Mouse (Mus musculus): ENCODE data around the gene Ppt1. TPM values are rescaled to one million over a fixed set of nuclear protein-coding genes. Genes with fewer than 3 reads are reported as not detected.

Ppt1 gene
- polyA plus RNA-seq, 1 experiment from 2014 or later = 84.4 TPM

DNA sequence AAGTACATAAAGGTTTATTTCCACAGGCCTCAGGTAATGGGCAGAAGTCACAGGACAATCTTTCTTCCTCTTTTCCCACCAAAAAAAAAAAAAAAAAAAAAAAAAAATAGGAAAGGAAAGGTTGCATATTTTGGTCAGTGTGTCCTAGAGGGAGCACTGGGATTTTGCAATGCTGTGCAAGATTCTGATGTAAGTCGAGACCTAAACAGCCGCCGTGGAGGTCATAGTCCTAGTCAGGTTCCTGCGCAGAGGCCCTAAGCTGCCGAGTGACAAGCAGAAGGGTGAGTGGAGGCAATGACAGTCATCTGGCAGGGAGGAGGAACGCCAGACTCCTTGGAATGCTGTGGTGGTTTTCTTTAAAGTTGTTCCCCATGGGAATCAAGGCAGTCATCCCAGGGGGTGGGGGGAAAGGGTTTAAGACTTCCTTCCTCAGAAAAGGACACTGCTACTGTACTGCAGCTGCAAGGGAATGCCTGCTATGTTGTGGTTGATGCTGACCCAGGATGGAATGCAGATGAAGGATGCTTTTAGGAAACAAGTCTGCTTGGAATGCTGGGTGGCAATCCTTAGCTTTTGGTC, 23.1 kb downstream of the Ppt1 start:
- DNase-seq (ENCODE audit: low spot score) = no peak
- Histone ChIP-seq H3K4me3 (replicated peaks; ENCODE audit: low read length) (no peak overlapping the region), H3K9ac (no peak overlapping the region), H3K9me3 (ENCODE audit: control insufficient read depth, low read length) (no peaks in the 10 kb centered on the region), H3K27me3 (ENCODE audit: control insufficient read depth, insufficient read depth, low read length) (no peaks in the 10 kb centered on the region), H3K36me3 (replicated peaks; ENCODE audit: control insufficient read depth, insufficient read depth) (peaks cover 90% of the 10 kb centered on the region), H3K4me1 (replicated peaks; ENCODE audit: control insufficient read depth, insufficient read depth, low read length) (no peaks in the 10 kb centered on the region), H3K4me2 (replicated peaks) (no peak overlapping the region), H3K27ac (no peak overlapping the region)
- ATAC-seq (ENCODE audit: low FRiP score) = no peak
- WGBS = 86% methylated on average over 6 of the region's 6 CpGs

DNA sequence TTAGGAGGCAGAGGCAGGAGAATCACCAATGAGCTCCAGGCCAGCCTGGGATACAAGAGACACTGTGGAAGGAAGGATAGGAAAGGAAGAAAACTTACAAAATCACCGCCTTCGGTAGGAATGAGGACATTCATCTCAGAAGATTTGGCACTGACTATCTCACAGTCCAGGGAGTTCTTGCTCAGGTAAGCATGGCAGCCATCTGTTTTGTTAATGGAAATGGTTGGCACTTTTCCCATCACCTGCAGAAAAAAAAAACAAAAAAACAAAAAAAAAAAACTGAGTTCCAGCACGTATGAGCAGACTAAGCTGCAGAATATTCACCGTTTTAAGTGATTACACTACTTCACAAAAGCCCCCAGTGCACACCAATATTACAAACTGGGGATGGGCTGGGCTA, 25.8 kb downstream of the Ppt1 start:
- ATAC-seq (ENCODE audit: low FRiP score) (no peak), DNase-seq (ENCODE audit: low spot score) (no peak)
- peaks cover 90% of the 10 kb centered on the region for H3K36me3 ChIP-seq (replicated peaks; ENCODE audit: control insufficient read depth, insufficient read depth)

DNA sequence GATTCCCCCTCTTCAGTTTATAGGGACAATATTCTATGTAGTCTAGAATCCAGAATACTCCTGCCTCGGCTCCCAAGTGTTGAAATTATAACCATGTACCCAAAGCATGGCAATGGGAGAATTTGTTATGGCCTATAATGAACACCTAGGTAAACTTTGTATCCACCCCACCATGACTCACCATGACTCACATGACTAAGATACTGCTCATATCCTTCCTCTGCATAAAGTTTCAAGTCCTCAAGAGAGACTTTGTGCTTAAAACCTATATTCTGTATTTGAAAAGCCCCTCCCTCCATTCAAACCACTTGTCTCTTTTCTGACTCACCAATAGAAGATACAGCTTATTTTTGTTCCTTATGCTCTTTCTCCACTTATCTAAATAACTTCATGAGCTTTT, 32.0 kb downstream of the Ppt1 start:
- WGBS = 100% methylated on average over 1 of the region's 1 CpGs
- Histone ChIP-seq H3K4me3 (replicated peaks; ENCODE audit: low read length) (no peak overlapping the region), H3K4me2 (replicated peaks) (no peak overlapping the region), H3K27me3 (ENCODE audit: control insufficient read depth, insufficient read depth, low read length) (no peaks in the 10 kb centered on the region), H3K9me3 (ENCODE audit: control insufficient read depth, low read length) (no peaks in the 10 kb centered on the region), H3K4me1 (replicated peaks; ENCODE audit: control insufficient read depth, insufficient read depth, low read length) (no peaks in the 10 kb centered on the region), H3K27ac (no peak overlapping the region), H3K36me3 (replicated peaks; ENCODE audit: control insufficient read depth, insufficient read depth) (peaks cover 91% of the 10 kb centered on the region), H3K9ac (no peak overlapping the region)
- ATAC-seq (ENCODE audit: low FRiP score) (no peak), DNase-seq (ENCODE audit: low spot score) (no peak)

More for the DNA sequence above, 25.8 kb downstream of the Ppt1 start:
- H3K9ac ChIP-seq = no peak overlapping the region
- H3K4me2 ChIP-seq (replicated peaks) = no peak overlapping the region
- 91% methylated on average over 4 of the region's 4 CpGs for WGBS
- no peaks in the 10 kb centered on the region for H3K27me3 ChIP-seq (ENCODE audit: control insufficient read depth, insufficient read depth, low read length)
- H3K9me3 ChIP-seq (ENCODE audit: control insufficient read depth, low read length) = no peaks in the 10 kb centered on the region
- no peak overlapping the region for H3K27ac ChIP-seq
- no peaks in the 10 kb centered on the region for H3K4me1 ChIP-seq (replicated peaks; ENCODE audit: control insufficient read depth, insufficient read depth, low read length)
- H3K4me3 ChIP-seq (replicated peaks; ENCODE audit: low read length) = no peak overlapping the region

DNA sequence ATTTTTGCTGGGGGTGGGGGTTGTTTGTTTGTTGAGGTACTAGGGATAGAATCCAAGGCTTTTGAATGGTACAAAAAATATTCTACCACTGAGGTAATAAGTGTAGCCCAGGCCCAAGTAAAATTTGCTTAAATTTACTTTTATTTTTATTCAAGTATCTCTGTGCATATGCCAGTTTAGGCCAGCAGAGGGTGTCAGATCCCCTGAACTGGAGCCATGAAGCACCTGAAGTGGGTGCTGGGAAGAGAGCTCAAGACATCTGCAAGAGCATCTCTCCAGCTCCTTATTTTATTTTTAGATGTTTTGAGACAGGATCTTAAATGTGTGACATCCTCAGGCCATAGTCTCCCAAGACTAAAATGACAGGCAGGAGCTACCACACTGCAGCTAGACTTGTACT, 34.0 kb downstream of the Ppt1 start:
- no peaks in the 10 kb centered on the region for H3K27me3 ChIP-seq (ENCODE audit: control insufficient read depth, insufficient read depth, low read length)
- DNase-seq (ENCODE audit: low spot score) (no peak), ATAC-seq (ENCODE audit: low FRiP score) (no peak)
- H3K4me1 ChIP-seq (replicated peaks; ENCODE audit: control insufficient read depth, insufficient read depth, low read length) = no peaks in the 10 kb centered on the region
- H3K27ac ChIP-seq = no peak overlapping the region
- no peak overlapping the region for H3K4me3 ChIP-seq (replicated peaks; ENCODE audit: low read length)
- peaks cover 71% of the 10 kb centered on the region for H3K36me3 ChIP-seq (replicated peaks; ENCODE audit: control insufficient read depth, insufficient read depth)
- no peak overlapping the region for H3K9ac ChIP-seq
- H3K9me3 ChIP-seq (ENCODE audit: control insufficient read depth, low read length) = no peaks in the 10 kb centered on the region
- H3K4me2 ChIP-seq (replicated peaks) = no peak overlapping the region

DNA sequence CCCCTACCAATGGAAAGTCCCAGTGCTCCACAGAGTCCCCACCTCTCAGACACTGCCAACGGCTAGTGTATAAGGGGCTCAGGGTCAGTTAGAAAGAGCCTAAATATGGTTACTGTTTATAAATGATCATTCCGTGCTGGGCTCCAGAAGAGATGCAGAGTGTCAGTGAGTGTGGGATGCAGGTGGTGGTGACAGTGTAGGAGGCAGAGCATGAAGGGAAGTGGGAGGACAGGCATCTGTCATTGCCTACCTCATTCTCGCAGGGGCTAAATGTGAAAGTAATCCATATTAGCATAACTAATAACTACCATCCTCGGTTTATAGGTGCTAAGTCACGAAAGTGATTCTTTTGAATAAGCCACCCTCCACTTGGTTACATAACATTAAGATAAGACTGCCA, 34.7 kb downstream of the Ppt1 start:
- H3K36me3 ChIP-seq (replicated peaks; ENCODE audit: control insufficient read depth, insufficient read depth) = peaks cover 64% of the 10 kb centered on the region
- H3K27me3 ChIP-seq (ENCODE audit: control insufficient read depth, insufficient read depth, low read length) = no peaks in the 10 kb centered on the region
- H3K9me3 ChIP-seq (ENCODE audit: control insufficient read depth, low read length) = no peaks in the 10 kb centered on the region
- no peaks in the 10 kb centered on the region for H3K4me1 ChIP-seq (replicated peaks; ENCODE audit: control insufficient read depth, insufficient read depth, low read length)
- H3K27ac ChIP-seq = no peak overlapping the region
- H3K9ac ChIP-seq = no peak overlapping the region
- ATAC-seq (ENCODE audit: low FRiP score) = no peak
- WGBS = 90% methylated on average over 5 of the region's 5 CpGs
- no peak overlapping the region for H3K4me3 ChIP-seq (replicated peaks; ENCODE audit: low read length)
- DNase-seq (ENCODE audit: low spot score) = no peak
- H3K4me2 ChIP-seq (replicated peaks) = no peak overlapping the region

DNA sequence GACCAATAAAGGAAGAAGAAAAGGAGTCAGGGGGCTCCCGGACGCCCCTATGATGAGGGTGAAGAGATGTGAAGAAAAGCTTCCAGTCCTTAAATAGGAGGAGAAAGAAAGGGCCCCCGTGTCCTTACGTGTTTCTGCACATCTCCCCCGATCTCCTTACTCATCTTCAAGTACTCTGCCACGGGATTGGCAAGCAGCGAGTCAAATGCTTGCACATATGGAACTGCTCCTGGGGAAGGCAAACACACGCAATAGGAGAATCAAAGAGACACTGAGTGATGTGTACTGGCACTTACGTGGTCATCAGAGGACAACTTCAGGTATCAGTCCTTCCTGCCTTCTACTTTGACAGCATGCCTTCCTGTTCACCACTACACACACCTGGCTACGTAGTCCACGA, 35.2 kb downstream of the Ppt1 start:
- ATAC-seq (ENCODE audit: low FRiP score) = no peak
- no peaks in the 10 kb centered on the region for H3K9me3 ChIP-seq (ENCODE audit: control insufficient read depth, low read length)
- no peak overlapping the region for H3K4me2 ChIP-seq (replicated peaks)
- DNase-seq (ENCODE audit: low spot score) = no peak
- no peaks in the 10 kb centered on the region for H3K27me3 ChIP-seq (ENCODE audit: control insufficient read depth, insufficient read depth, low read length)
- peaks cover 59% of the 10 kb centered on the region for H3K36me3 ChIP-seq (replicated peaks; ENCODE audit: control insufficient read depth, insufficient read depth)
- H3K4me3 ChIP-seq (replicated peaks; ENCODE audit: low read length) = no peak overlapping the region
- WGBS = 93% methylated on average over 11 of the region's 11 CpGs
- H3K9ac ChIP-seq = no peak overlapping the region
- H3K27ac ChIP-seq = no peak overlapping the region
- no peaks in the 10 kb centered on the region for H3K4me1 ChIP-seq (replicated peaks; ENCODE audit: control insufficient read depth, insufficient read depth, low read length)

DNA sequence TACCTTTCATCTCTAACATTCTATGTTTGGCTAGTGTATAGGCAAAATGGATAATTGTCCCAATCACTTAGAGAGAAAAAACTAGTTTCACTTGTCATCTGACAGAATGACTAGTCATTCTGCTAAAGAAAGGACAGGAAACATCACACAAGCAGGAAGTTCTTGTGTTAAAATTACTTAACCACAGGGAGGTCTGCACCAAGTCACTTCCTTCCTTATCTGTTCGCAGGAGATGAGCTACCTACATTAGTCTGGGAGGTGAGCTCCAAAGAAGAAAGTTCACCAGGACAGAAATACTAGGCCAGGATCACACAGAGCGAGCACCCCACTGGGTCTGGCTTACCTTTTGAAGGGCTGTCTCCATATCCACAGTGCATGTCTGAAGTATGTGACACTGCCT, 35.9 kb downstream of the Ppt1 start:
- H3K27me3 ChIP-seq (ENCODE audit: control insufficient read depth, insufficient read depth, low read length) = no peaks in the 10 kb centered on the region
- ATAC-seq (ENCODE audit: low FRiP score) (no peak), DNase-seq (ENCODE audit: low spot score) (no peak)
- H3K9me3 ChIP-seq (ENCODE audit: control insufficient read depth, low read length) = no peaks in the 10 kb centered on the region
- no peak overlapping the region for H3K4me3 ChIP-seq (replicated peaks; ENCODE audit: low read length)
- peaks cover 52% of the 10 kb centered on the region for H3K36me3 ChIP-seq (replicated peaks; ENCODE audit: control insufficient read depth, insufficient read depth)
- 93% methylated on average over 2 of the region's 2 CpGs for WGBS
- no peak overlapping the region for H3K27ac ChIP-seq
- H3K4me1 ChIP-seq (replicated peaks; ENCODE audit: control insufficient read depth, insufficient read depth, low read length) = no peaks in the 10 kb centered on the region
- no peak overlapping the region for H3K4me2 ChIP-seq (replicated peaks)
- H3K9ac ChIP-seq = no peak overlapping the region

DNA sequence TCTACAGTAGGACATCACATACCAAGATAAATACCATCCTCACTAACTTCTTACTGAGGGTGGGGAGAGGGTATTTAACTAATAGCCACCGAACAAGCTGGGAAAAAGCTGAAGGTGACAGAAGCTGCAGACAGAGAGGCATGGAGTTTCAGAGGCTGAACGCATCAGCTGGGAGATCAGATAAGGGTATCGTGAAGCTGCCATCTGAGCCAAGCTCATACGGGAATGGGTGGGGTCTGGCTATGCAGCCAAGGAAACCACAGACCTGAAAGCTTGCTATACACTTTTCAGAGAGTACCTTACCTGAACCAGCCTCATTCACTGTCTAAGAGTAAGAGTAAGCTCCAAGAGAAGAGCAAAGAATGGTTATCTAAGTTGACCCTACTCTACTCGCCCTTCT, 37.0 kb downstream of the Ppt1 start:
- H3K27ac ChIP-seq = no peak overlapping the region
- WGBS = 87% methylated on average over 5 of the region's 5 CpGs
- no peak for DNase-seq (ENCODE audit: low spot score)
- no peaks in the 10 kb centered on the region for H3K9me3 ChIP-seq (ENCODE audit: control insufficient read depth, low read length)
- no peak overlapping the region for H3K4me3 ChIP-seq (replicated peaks; ENCODE audit: low read length)
- H3K4me2 ChIP-seq (replicated peaks) = no peak overlapping the region
- H3K4me1 ChIP-seq (replicated peaks; ENCODE audit: control insufficient read depth, insufficient read depth, low read length) = no peaks in the 10 kb centered on the region
- ATAC-seq (ENCODE audit: low FRiP score) = no peak
- no peaks in the 10 kb centered on the region for H3K27me3 ChIP-seq (ENCODE audit: control insufficient read depth, insufficient read depth, low read length)
- no peak overlapping the region for H3K9ac ChIP-seq
- peaks cover 43% of the 10 kb centered on the region for H3K36me3 ChIP-seq (replicated peaks; ENCODE audit: control insufficient read depth, insufficient read depth)

DNA sequence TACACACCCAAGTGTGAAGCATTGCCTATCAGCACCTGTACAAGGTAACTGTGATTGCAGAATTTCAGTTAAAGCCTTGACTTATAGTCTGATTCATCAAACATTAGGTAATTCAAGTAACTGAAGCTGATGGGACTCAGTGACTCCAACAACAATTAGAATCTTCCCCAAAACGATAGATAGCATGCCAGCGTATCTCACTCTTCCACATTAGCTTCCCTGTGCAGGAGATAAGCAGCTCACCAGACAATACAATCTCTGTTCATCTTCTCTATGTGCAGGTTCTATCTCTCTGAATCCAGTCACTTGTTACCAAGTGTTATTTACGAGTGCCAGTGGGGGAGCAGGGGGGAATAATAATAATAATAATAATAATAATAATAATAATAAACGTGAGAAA, 37.5 kb downstream of the Ppt1 start:
- no peak overlapping the region for H3K27ac ChIP-seq
- no peak overlapping the region for H3K4me2 ChIP-seq (replicated peaks)
- WGBS = 93% methylated on average over 4 of the region's 4 CpGs
- ATAC-seq (ENCODE audit: low FRiP score) (no peak), DNase-seq (ENCODE audit: low spot score) (no peak)
- no peaks in the 10 kb centered on the region for H3K4me1 ChIP-seq (replicated peaks; ENCODE audit: control insufficient read depth, insufficient read depth, low read length)
- peaks cover 38% of the 10 kb centered on the region for H3K36me3 ChIP-seq (replicated peaks; ENCODE audit: control insufficient read depth, insufficient read depth)
- H3K9me3 ChIP-seq (ENCODE audit: control insufficient read depth, low read length) = no peaks in the 10 kb centered on the region
- H3K9ac ChIP-seq = no peak overlapping the region
- H3K4me3 ChIP-seq (replicated peaks; ENCODE audit: low read length) = no peak overlapping the region
- no peaks in the 10 kb centered on the region for H3K27me3 ChIP-seq (ENCODE audit: control insufficient read depth, insufficient read depth, low read length)
